Mouse (Mus musculus) midbrain, postnatal 0 days (tissue): ENCODE results near the gene Rfpl4b. TPM values are rescaled to one million over a fixed set of nuclear protein-coding genes. Genes with fewer than 3 reads are reported as not detected.

Experiments used
- ATAC-seq: fragments of 200-750 bp; cut with Nextera tagmentation; 2 replicates; pipeline ENCODE4 v1.8.0; 2017; ENCODE audit warnings: moderate number of reproducible peaks, mild to moderate bottlenecking, moderate TSS enrichment, moderate library complexity; ENCODE audit not compliant: low FRiP score
- DNase-seq: peaks from one replicate; pipeline ENCODE4 v3.0.0-alpha.2; 2015; ENCODE audit warnings: low spot score
- H3K27ac ChIP-seq: fragments of 300-500 bp; sonication (generic); 2 replicates; pipeline ENCODE4 v1.5.1; 2014; ENCODE audit warnings: low read depth, mild to moderate bottlenecking, low read length, mixed read lengths
- H3K27me3 ChIP-seq: fragments of 300-500 bp; sonication (generic); 2 replicates; pipeline ENCODE4 v1.6.1; 2014; ENCODE audit warnings: low read length, control low read depth, mixed read lengths; ENCODE audit not compliant: insufficient read depth
- H3K36me3 ChIP-seq: fragments of 300-500 bp; sonication (generic); 2 replicates; pipeline ENCODE4 v1.6.1; 2014; ENCODE audit warnings: low read length, control low read depth, mixed read lengths; ENCODE audit not compliant: insufficient read depth
- H3K4me1 ChIP-seq: fragments of 300-500 bp; sonication (generic); 2 replicates; pipeline ENCODE4 v1.6.1; 2014; ENCODE audit warnings: mild to moderate bottlenecking, control low read depth, antibody characterized with exemption, low read length, mixed read lengths; ENCODE audit not compliant: insufficient read depth
- H3K4me2 ChIP-seq: fragments of 300-500 bp; sonication (generic); 2 replicates; pipeline ENCODE4 v1.6.1; 2014; ENCODE audit warnings: low read depth, mild to moderate bottlenecking, low read length, mixed read lengths; ENCODE audit not compliant: poor library complexity, severe bottlenecking
- H3K4me3 ChIP-seq: fragments of 300-500 bp; sonication (generic); 2 replicates; pipeline ENCODE4 v1.5.1; 2014; ENCODE audit warnings: low read depth, mild to moderate bottlenecking, low read length, moderate library complexity
- H3K9ac ChIP-seq: fragments of 300-500 bp; sonication (generic); replicated peaks from 2 replicates; pipeline ENCODE4 v1.6.1; 2014; ENCODE audit warnings: mild to moderate bottlenecking, low read length, moderate library complexity, mixed read lengths; ENCODE audit not compliant: poor library complexity, severe bottlenecking
- H3K9me3 ChIP-seq: fragments of 300-500 bp; sonication (generic); 2 replicates; pipeline ENCODE4 v1.6.1; 2016; ENCODE audit warnings: low read length, control low read depth
- CTCF ChIP-seq: IDR thresholded peaks from 2 replicates; pipeline ENCODE4 v1.5.1; 2016; ENCODE audit warnings: antibody characterized with exemption, mild to moderate bottlenecking
- WGBS: fragments of 180-500 bp; shearing (Covaris S2); extraction: QIAGEN DNeasy Blood & Tissue Kit; methylation state at CpG from one replicate; pipeline ENCODE4 v1.1.7; 2014; 5-methylcytosine and 5-hydroxymethylcytosine counted together
- polyA plus RNA-seq: library from polyadenylated mRNA; unstranded; fragments of >200 nt; fragmentation: Nextera tagmentation; extraction: Ambion mirVana; gene quantifications from 2 replicates; pipeline ENCODE4 v1.2.1, GENCODE M21; 2015
- total RNA-seq: library from RNA; depleted of rRNA; stranded (reverse); fragments of >200 nt; gene quantifications from 2 replicates; pipeline ENCODE4 v1.2.3, GENCODE M21; 2014; rRNA removed

Gene Rfpl4b
- total and polyA plus RNA-seq, 2 experiments from 2014 or later: not detected

GRCm38 (mm10) chr10:38806056-38806455 is 15.5 kb downstream of the Rfpl4b start:
- no peak for ATAC-seq

DNA sequence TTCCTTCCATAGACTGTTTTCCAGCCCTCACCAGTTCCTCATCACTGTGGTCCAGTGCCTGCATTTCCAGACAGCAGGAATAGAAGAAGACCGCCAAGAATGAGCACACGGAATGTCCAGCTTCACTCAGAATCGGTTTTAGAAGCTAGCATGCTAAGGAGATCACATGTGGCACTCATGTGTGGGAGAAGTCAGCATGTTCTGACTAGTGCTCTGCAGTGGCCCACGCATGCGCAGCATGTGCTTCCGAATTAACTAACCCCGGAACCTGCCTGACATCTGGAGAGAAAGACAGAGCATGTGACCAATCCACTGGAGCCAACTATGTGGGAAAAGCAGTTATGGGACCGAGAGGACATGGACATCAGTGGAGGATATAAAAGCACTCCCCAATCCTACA is 17.5 kb downstream of the Rfpl4b start:
- ATAC-seq: no peak
- DNase-seq: no peak
- no peak overlapping the region for H3K4me3 ChIP-seq
- H3K27me3 ChIP-seq: no peaks in the 10 kb centered on the region
- H3K4me1 ChIP-seq: no peaks in the 10 kb centered on the region
- 93% methylated on average over 8 of the region's 8 CpGs for WGBS
- no peaks in the 10 kb centered on the region for H3K9me3 ChIP-seq
- no peaks in the 10 kb centered on the region for H3K36me3 ChIP-seq
- H3K4me2 ChIP-seq: no peak overlapping the region
- H3K9ac ChIP-seq: no peak overlapping the region
- no peak for TF ChIP-seq CTCF
- no peak overlapping the region for H3K27ac ChIP-seq

More at GRCm38 (mm10) chr10:38806056-38806455, 15.5 kb downstream of the Rfpl4b start:
- H3K27me3 ChIP-seq: no peaks in the 10 kb centered on the region
- H3K27ac ChIP-seq: no peak overlapping the region
- DNase-seq: no peak
- no peaks in the 10 kb centered on the region for H3K36me3 ChIP-seq
- WGBS: 90% methylated on average over 2 of the region's 2 CpGs
- no peaks in the 10 kb centered on the region for H3K9me3 ChIP-seq
- H3K9ac ChIP-seq: no peak overlapping the region
- no peaks in the 10 kb centered on the region for H3K4me1 ChIP-seq
- H3K4me2 ChIP-seq: no peak overlapping the region
- no peak overlapping the region for H3K4me3 ChIP-seq
- TF ChIP-seq CTCF: no peak

DNA sequence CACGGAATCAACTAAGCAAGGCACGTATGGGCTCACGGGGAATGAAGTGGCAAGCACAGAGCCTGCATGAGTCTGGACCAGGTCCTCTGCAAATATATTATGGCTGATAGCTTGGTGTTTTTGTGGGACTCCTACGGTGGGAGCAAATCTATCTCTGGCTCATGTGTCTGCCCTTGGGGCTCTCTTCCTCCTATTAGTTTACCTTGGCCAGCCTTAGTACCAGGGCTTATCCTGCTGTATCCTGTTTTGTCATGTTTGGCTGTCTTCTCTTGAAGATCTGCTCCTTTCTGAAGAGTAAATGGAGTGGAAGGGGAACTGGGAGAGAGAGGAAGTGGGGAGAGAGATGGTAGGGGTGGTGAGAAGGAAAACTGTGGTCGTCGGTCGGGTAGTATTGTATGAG is 18.3 kb downstream of the Rfpl4b start:
- Histone ChIP-seq H3K9me3 (no peaks in the 10 kb centered on the region), H3K4me2 (no peak overlapping the region), H3K27ac (no peak overlapping the region), H3K36me3 (no peaks in the 10 kb centered on the region), H3K27me3 (no peaks in the 10 kb centered on the region), H3K4me1 (no peaks in the 10 kb centered on the region), H3K4me3 (no peak overlapping the region), H3K9ac (no peak overlapping the region)
- ATAC-seq (no peak), DNase-seq (no peak)
- TF ChIP-seq CTCF: no peak
- 95% methylated on average over 7 of the region's 7 CpGs for WGBS

- Histone ChIP-seq H3K9ac (no peak overlapping the region), H3K27me3 (no peaks in the 10 kb centered on the region), H3K27ac (no peak overlapping the region), H3K4me3 (no peak overlapping the region), H3K4me1 (no peaks in the 10 kb centered on the region), H3K9me3 (no peaks in the 10 kb centered on the region), H3K4me2 (no peak overlapping the region), H3K36me3 (no peaks in the 10 kb centered on the region)
- WGBS: 89% methylated on average over 3 of the region's 3 CpGs
- no peak for ATAC-seq
- DNase-seq: no peak
- no peak for TF ChIP-seq CTCF
Observed at GRCm38 (mm10) chr10:38788612-38789011, 33.0 kb downstream of the Rfpl4b start.

Other genes with a start within 250 kb of the Rfpl4b start
- 20.2 and 27.8 TPM in 2 replicates for gene Lama4, start 143.7 kb upstream of the Rfpl4b start, total RNA-seq
- gene Lama4, start 143.7 kb upstream of the Rfpl4b start, polyA plus RNA-seq: 9.8 and 12.6 TPM in 2 replicates